Mouse (Mus musculus): ENCODE measurements at regions not wholly inside any gene's neighbourhood (a gene's known extent, or its start where the extent isn't known, plus 50 kb on each side); places are given as distances from the start of the nearest gene placed in this dataset.
"Not testable (repeated sequence)": the region's sequence is repeated elsewhere in the genome, so short reads cannot be mapped to it uniquely, and the experiment has no call there.

GRCm38 (mm10) chr17:7548456-7548855, 163.2 kb upstream of the Unc93a2 start:
- no peak for DNase-seq
- intact Hi-C loops (cut with DNase I), result no loop called here

DNA sequence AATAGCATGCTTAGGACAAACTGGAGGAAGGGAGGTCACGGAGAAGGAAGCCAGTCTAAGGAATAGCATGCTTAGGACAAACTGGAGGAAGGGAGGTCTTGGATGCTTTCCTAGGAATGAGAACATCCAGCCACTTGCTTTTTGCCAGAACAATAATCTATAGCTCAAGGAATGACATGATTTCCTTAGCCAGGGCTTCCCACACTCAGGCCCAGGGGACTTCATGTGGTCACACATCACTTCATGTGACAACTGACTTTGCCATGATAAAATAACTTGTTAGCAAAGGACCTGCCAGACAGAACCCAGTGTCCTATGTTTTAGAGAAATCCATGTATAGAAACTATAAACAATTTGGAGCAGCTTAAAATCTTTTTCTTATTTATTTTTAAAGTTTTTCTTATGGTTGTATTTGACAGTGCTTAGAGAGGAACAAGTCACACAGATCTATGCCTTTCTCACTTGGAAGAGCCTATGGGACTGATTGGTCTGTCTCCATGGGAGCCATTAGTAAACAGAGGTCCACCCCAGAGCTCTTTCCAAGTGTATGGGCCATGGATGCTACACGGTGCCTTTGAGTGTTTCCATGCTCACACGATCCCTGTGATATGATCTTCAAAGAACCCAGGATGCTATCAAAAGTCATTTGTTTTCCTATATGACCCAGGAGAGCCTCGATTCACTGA, 153.3 kb upstream of the Unc93a2 start:
- DNase-seq, result no peak
- intact Hi-C loops (cut with DNase I), result no loop called here

- intact Hi-C loops (cut with DNase I), result no loop called here
- no peak for DNase-seq
Observed at GRCm38 (mm10) chr17:7537618-7538266, 152.5 kb upstream of the Unc93a2 start.

DNA sequence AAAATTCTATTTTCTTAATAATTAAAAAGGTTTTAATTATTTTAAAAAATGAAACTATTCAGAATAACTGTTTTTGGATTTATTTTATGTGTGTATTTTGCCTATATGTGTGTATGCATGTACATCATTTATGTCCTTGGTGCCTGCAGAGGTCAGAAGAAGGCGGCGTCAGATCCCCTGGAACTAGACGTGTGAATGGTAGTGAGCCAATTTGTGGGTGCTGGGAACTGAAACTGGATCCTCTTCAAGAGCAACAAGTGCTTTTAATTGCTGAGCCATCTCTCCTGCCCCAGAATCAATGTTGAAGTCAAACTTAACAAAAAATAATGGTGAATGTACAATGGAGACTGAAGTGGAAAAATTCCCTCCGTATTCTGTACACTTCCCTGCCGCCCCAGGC, 151.9 kb upstream of the Unc93a2 start:
- intact Hi-C loops (cut with DNase I), result no loop called here
- no peak for DNase-seq

GRCm38 (mm10) chr17:7534386-7535059, 149.3 kb upstream of the Unc93a2 start:
- intact Hi-C loops (cut with DNase I), result no loop called here
- DNase-seq, result no peak

DNA sequence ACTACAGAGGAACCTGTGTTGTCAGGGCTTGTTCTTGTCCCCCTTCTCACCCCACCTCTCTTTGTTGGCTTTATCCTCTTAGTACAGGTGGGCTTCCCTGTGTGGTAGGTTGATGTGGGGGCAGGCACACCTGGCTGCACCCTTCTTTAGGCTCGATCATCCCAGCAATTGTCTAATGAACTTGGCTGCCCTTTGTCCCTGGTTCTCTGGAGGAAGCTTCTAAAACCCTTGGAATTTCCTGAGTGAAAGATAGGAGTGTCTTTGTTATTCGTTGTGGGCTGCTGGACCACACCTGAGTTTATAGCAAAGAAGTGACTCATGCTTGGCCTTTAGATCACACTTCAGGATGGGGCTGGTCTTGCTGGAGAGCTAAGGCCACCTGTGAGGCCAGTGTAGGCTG, 148.3 kb upstream of the Unc93a2 start:
- no peak for DNase-seq
- intact Hi-C loops (cut with DNase I), result no loop called here

DNA sequence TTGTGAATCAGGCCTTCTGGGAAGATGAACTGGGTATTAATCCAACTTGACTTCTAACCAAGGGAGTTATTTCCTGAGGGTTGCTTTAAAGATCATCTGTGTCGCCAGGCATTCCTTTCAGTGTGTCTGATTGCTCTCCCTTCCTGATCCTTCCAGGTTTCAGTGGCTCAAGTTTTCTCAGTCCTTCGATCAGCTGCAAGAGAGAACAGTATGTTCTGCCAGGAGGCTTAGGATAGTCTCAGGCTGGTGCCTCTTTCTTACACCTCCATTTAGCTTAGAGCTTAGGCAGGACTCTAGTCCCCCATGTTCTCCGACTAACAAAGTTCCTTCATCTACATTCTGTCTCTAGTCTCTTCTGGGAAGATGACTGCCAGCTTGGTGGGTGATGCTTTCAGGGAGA, 147.4 kb upstream of the Unc93a2 start:
- intact Hi-C loops (cut with DNase I), result no loop called here
- DNase-seq, result no peak

DNA sequence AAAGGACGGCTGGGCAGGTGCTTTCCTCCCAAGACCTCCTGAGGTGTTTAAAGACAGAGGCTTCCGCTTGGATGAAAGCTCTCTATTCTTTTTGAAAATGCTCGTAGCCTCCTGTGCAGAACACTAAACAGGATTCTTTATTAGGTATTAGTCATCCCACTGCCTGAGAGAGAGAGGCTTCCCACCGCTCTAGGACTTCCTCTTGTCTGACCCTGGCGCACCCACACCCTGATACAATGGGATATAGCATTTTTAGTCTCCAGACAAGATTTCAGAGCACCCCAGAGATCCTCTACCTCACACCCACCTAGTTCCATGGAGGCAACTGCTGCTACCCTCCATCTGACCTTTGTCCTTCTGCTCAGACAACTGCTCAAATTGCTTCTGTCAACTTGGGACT, 144.0 kb upstream of the Unc93a2 start:
- intact Hi-C loops (cut with DNase I), result no loop called here

DNA sequence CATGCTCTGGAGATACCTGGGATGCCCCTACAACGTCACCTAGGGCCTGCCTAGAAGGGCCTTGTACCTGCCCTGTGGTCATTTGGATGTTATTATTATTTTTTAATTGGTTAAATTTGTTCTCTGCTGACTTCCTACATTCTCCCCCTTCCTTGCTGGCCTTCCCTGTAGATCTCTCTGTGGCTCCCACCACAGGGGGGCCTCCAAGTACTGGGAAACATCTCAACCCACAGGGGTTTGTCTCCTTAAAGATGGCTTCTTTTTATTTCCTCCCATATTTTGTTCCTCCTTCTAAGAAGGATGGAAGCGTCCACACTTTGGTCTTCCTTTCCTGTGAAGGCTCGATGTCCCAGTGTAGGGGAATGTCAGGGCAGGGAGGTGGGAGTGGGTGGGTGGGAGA, 142.4 kb upstream of the Unc93a2 start:
- intact Hi-C loops (cut with DNase I), result no loop called here
- peak; percentile 3 for DNase-seq

More for the DNA sequence above, 144.0 kb upstream of the Unc93a2 start:
- DNase-seq, result no peak

GRCm38 (mm10) chr17:7524497-7524896, 139.2 kb upstream of the Unc93a2 start:
- intact Hi-C loops (cut with DNase I); DNase-seq: not testable (repeated sequence)

DNA sequence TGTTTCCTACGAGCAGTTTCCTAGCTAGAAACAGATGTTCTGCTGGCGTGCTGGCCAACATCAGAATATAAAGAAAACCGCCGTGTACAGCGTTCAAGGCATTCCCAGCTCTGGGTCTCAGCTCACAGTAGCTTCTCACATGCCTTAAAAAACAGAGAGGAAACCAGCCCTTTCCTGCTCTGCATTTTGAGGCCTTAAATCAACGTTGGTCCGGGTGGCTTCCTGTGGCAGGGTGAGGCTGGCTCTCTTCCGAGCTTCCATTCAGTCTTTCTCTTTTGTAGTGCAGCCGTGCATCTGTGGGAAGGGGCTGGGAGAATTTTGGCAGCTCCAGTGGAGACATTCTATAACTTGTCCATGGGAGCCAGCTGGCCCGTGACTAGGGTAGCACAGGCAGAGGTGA, 135.9 kb upstream of the Unc93a2 start:
- intact Hi-C loops (cut with DNase I), result no loop called here
- DNase-seq, result peak; percentile 25
